Mouse (Mus musculus): Measurements from ENCODE around the gene Gm12666.
"Not testable (repeated sequence)": the region's sequence is repeated elsewhere in the genome, so short reads cannot be mapped to it uniquely, and the experiment has no call there.

Gm12666 gene

DNA sequence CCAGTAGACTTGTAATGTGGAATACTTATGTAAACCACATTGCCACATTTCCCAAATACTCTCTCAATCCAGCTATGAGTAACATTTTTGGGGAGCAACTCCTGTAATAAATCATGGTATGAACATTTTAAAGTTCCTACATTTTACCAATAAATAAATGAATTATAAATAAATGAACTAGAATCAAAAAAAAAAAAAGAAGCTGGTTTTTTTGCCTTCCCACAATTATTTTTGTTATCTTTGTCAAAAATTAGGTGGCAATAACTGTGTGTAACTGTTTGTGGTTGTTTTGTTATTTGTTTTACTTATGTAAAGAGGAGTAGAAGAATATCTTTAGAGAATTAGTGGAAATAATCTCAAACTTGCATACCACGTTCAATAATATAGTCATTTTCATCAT lies at the start of gene Gm12666:
Gm12666 (minus strand) TSS at position 101 of the 400 bp plus-strand sequence.
- DNase-seq (ENCODE audit: low spot score): not testable (repeated sequence)

DNA sequence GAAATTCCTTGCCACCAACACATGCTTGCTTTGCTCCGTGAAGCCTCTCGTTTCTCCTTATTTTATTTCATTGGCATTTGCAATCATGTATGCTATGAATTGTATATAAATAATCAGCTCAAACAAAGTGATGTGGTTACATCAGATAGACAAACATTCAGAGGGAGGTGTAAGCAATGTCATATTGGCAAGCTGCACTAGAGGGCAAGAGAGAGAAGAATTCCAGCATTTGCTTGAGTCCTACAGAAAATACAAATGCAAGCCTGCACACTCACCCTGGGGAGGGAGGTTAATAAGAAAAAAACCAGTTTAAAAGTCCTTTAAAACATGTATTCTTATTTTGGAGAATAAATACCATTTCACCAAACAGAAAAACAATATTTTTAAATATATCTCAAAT lies 34.8 kb upstream of the Gm12666 start:
- DNase-seq (ENCODE audit: low spot score): no peak

GRCm38 (mm10) chr4:92216286-92216685 lies 24.7 kb upstream of the Gm12666 start:
- DNase-seq (ENCODE audit: low spot score): no peak

- no peak for DNase-seq (ENCODE audit: low spot score)
Observed at GRCm38 (mm10) chr4:92152646-92153045, 38.9 kb downstream of the Gm12666 start.

- DNase-seq (ENCODE audit: low spot score): no peak
Observed at GRCm38 (mm10) chr4:92147134-92147533, 44.4 kb downstream of the Gm12666 start, which contains the start of gene Izumo3. Gene Izumo3, minus strand, starts transcription at chr4:92147234.

Data from lung, postnatal 25 days (tissue).